Mouse (Mus musculus): ENCODE results near the gene Gabrb2.

- TF ChIP-seq CTCF (conservative IDR thresholded peaks at IDR 0.05; ENCODE audit: low read length) (no peak), NANOG (IDR thresholded peaks at IDR 0.05; ENCODE audit: borderline replicate concordance, low read length) (no peak), POU5F1 (IDR thresholded peaks at IDR 0.05; ENCODE audit: borderline replicate concordance, low read length) (no peak)
Observed at GRCm38 (mm10) chr11:42606225-42606624, 186.7 kb downstream of the Gabrb2 start.
